Mouse (Mus musculus) c-Kit-positive CD71-negative TER-119-negative erythroid progenitor cells, embryonic 14.5 days (primary cell): Measurements from ENCODE around the gene Taar1.
A peak's percentile ranks its signal among the peaks of the same experiment; 100 is the strongest.

Source experiments
- DNase-seq: peaks from one replicate; pipeline ENCODE4 v3.0.0-alpha.2; 2013; ENCODE audit warnings: low read depth

Taar1 gene

DNA sequence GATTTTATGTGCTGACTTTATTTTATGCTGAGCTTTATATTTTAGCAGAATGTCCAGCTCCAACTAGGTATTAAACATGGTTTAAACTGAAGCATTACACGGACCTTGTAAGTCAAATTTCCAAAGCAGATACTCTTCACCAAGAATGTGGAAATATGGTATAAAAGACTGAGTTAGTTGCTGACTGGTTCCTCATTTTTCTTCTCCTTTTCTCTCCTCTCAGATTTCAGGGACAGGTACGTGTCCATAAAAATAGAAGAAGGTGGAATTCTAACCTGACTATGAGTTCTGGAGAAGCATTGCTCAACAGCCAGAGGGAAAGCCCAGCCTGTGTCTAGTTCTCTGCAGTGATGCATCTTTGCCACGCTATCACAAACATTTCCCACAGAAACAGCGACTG, at the start of gene Taar1:
Gene Taar1, plus strand, starts transcription at position 301 of the 400 bp plus-strand sequence.
- no peak for DNase-seq

DNA sequence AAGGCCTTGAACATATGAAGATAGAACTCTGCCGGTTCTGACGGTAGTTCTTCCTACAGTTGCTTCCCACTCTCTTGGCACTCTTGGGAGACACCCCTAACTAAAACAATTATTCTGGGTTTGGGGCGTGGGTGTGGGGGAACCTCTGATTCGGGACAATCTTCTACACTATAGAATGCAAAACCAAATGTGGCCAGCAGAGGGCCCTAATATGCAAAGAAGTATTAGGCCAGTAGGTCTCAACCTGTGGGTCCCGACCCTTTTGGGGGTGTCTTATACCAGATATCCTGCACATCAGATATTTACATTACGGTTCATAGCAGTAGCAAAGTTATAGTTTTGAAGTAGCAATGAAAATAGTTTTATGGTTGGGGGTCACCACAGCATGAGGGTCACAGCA, 39.5 kb upstream of the Taar1 start:
- DNase-seq, result peak; percentile 33

DNA sequence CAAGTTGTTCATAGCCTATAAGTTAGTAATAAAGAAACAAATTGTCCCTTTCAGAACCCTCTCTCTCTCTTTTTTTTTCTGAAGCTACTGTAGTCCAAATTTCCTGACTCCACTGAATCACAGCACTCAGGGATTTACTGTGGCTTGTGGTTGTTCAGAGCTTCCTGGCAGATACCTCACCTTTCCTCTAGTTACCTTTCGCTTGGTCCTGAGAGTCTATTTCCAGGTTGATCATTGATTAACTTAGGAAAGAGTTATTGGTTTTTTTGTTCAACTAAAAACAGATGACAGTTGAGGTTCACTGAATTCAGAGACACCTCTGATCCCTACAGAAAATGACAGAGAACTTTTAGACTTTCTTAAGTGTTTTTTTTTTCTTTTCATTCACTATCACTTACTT, 35.2 kb upstream of the Taar1 start:
- no peak for DNase-seq

DNA sequence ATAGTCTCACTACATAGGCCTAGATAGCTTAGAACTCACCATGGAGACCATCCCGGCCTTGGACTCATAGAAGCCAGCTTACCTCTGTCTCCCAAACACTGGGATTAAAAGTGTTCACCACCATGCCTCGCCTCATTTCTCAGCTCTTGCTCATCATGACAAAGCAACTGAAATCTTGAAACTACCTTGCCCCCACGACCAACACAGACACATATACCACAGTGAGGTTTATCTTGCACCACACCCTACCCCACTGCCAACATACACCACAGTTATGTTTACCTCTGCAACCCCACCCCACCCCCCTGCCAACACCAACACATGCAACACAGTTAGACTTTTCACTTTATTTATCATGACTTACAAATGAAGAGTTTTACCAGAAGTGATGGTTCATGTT, 34.1 kb upstream of the Taar1 start:
- DNase-seq, result peak; percentile 16

DNA sequence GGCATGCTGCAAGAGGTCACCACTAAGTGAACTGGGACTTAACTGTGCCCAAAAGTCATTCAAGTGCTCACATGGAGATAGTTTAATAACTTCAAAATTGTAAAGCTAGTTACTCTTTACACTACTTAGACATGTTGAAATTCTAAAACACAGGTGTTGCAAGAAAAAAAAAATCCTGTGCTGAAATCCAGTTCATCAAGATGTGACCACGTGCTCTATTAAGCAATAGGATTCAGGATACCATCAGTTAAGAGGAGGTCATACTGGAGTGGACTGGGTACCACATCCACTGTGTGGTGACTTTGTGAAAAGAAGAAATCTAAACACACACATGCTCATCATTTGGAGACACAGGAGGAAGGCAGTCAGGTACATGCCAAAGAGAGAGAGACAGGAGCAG, 27.2 kb upstream of the Taar1 start:
- DNase-seq, result no peak

DNA sequence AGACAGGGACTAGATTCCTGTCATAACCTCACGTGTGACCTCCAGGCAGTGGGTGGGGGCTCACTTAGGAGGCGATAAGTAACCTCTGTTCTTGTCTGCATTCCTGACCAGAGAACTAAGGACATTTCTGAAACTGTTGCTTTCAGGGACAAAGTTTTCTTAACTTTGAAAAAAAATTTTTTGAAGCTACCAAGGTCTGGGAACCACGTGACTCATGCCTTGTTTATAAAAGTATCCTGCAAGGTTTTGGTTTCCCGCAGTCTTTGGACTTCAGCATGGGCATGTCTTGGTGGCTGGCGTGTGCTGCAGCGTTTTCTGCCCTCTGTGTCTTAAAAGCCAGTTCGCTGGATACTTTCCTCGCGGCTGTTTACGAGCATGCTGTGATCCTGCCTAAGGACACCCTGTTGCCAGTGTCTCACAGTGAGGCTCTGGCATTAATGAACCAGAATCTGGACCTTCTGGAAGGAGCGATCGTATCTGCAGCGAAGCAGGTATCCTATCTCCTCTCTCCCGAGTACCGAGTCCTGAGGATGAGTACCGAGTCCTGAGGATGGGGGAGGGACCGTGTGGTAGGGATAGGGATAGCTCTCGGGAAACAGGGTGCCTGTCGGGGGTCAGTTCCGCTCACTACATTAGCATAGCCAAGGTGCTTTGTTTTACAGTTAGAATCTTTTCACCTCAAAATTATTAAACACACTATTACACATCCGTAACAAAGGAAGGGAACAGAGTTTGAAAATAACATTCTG, 25.4 kb upstream of the Taar1 start, which contains the start of gene Vnn1:
Gene Vnn1, plus strand, starts transcription at position 88 of the 749 bp plus-strand sequence.
- no peak for DNase-seq

DNA sequence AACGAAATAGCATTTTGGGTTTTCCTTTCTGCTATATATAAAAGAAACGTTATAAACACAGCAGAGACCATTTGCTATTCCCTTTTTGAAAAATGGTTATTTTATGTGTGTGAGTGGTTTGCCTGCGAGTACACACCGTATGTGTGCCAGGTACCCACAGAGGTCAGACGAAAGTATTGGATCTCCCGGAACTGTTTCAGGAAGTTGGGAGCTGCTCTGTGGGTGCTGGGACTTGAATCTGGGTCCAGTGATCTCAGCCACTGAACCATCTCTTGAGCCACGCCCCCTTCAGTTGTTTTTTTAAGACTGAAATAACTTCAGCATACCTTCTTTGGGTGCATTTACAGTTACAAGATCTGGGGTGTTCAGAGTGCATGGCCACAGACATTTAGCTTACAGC, 24.8 kb upstream of the Taar1 start:
- DNase-seq, result no peak

DNA sequence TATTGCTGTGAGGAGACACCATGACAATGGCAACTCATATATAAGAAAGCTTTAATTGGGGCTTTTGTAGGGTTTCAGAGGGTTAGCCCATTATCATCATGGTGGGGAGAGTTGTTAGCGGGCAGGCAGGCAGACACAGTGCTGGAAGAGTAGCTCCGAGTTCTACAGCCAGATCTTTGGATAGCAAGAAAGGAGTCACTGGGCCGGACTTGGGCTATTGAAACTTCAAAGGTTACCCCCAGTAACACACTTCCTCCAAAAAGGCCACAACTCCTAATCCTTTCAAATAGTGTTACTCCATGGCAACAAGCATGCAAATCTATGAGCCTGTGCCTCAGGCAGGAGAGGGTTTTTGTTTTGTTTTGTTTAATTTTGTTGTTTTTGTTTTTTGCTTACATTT, 19.0 kb upstream of the Taar1 start:
- no peak for DNase-seq

DNA sequence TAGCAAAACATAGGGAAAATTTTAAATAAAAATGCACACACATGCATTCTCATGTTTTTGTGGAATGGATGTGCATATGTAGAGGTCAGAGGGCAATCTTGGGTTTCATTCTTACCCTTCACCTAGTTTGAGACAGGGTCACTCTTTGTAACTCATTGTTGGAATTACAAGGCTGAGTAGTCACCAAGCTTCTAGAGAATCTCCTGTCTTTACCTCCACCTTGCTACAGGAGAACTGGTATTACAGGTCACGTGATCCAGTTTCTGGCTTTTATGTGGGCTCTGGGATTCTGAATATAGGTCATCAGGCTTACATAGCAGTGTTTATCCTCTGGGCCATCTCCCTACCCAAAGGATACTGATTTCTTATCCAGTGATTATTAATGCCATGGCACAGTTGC, 14.5 kb upstream of the Taar1 start:
- no peak for DNase-seq

DNA sequence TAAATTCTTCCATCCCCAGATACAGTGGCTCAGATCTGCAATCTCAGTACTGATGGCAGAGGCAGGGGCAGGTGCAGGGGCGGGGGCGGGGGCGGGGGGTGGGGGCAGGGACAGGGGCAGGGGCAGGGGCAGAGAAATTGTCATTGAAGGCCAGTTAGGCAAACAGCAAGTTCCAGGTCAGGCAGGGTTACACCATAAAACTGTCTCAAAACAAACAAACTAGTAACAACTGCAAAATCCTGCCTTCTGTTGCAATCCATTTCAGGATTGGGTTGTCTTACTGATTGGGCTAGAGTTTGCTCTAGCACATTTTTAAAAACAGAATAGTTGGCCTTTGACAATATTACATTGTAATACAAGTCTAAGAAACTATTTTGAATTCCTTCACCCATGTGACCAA, 2.3 kb downstream of the Taar1 start:
- no peak for DNase-seq

DNA sequence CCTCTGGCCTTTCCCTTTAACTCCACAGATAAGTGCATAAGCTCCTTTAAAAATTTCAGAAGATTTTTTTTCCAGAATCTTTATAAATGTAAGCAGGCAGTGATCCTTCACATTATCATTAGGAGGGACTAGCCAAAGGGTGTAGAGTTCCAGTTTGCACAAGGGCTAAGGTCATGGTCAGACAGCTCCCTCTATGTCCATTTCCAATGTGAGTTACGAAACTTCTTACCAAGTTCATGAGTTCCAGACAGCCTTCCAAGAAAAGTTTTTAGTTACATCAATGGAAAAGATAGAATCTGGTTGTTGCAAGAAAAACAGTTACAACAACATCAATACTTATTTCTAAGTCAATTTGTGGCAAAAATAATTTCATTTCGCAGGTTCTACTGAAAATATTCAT, 3.8 kb downstream of the Taar1 start:
- no peak for DNase-seq

DNA sequence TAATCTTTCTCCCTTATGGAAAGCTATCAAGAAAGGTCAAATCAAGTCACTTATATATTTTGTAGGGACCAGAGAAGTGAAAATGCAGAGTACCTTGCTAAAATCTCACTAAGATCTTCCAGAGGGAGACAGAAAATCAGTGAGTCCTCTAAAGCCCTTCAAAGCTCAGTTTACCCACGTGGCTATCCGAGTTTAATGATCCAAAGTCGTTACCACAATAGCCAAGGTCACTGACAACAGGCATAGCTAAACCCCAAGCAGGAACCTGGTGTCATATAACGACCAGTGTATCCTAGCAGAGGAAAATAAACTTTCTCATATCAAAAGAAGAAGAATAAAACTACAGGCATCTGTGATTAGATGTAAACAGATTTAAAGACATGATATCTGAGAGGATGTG, 17.5 kb downstream of the Taar1 start:
- no peak for DNase-seq

DNA sequence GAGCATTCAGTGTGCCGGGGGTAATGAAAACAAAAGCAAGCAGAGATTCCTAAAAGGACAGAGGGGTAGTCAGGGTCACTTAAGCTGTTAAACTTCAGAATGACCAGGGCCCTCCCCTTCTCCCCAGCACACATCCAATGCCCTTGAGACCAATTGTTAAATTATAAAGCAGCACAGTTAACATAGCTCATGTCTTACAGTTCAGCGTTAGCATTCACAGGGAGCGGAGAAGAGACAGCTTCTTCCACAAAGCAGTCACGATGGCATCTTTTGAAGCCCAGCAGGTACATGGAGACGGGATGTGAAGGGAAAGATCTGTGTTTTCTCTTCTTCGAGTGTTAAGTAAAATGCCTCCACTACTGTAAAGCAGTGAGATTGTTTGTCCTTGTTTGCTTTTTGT, 18.2 kb downstream of the Taar1 start, which contains the start of gene Taar2:
Gene Taar2, plus strand, starts transcription at position 261 of the 400 bp plus-strand sequence.
- no peak for DNase-seq

DNA sequence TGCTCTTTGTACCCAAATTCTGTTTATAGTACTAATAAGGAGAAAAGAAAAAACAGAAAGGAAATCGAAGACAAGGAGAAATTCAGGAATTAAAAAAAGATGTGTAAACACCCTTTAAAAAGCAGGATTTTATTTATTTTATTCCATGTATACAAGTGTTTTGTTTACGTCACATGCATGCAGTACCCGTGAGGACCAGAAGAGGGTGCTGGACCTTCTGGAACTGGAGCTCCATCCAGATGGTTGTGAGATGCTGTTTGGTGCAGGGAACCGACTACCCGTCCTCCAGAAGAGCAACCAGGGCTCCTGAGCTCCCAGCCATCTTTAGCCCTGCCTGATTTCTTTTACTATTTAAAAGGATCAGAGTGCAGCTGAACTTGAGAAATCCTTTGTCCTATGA, 22.3 kb downstream of the Taar1 start:
- DNase-seq, result peak; percentile 12

DNA sequence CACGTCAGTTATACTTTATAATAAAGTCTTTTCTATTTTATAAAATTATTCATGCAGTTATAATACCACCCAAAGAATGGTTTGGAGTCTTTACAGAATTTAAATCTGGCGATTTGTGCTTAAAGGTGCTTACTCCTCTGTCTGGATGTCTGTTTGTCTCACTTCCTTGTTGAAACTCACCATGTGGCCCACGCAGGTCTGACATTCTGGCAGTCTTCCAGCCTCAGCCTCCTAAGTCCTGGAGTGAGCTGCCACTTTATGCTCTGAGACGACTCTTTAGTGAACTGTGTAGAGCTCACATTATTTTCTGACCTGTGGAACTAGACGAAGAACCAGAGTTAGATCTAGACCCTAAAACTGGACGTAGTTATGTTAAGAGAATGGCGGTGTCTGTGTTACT, 27.9 kb downstream of the Taar1 start:
- no peak for DNase-seq

DNA sequence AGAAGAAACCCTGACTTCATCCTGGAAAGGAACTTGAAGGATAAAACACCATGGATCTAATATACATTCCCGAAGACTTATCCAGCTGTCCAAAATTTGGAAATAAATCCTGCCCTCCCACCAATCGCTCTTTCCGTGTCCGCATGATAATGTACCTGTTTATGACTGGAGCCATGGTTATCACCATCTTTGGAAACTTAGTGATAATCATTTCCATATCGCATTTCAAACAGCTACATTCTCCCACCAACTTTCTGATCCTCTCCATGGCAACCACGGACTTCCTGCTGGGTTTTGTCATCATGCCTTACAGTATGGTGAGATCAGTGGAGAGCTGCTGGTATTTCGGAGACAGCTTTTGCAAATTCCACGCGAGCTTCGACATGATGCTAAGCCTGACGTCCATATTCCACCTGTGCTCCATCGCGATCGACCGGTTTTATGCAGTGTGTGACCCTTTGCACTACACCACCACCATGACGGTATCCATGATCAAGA, 29.4 kb downstream of the Taar1 start, which contains the start of gene Taar3:
Gene Taar3, plus strand, starts transcription at position 51 of the 498 bp plus-strand sequence.
- DNase-seq, result no peak

DNA sequence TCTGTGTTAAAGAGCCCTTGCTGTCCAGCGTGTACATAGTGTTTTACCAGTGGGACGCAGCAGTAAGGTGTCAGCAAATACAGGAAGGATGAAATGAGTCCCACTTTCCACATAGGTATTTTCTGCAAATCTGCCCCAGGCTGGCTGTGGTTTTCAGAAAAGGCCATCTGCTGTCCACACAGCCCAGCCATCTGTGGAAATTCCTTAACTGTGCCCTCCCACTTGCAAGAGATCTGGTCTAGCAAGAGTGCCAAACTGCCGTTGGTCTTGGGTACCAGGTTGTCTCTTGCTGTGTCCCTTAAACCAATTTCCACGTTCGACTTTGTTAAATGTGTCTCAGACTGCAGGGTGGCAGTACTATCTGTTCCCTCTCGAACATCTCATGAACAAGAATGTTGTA, 31.6 kb downstream of the Taar1 start:
- no peak for DNase-seq

DNA sequence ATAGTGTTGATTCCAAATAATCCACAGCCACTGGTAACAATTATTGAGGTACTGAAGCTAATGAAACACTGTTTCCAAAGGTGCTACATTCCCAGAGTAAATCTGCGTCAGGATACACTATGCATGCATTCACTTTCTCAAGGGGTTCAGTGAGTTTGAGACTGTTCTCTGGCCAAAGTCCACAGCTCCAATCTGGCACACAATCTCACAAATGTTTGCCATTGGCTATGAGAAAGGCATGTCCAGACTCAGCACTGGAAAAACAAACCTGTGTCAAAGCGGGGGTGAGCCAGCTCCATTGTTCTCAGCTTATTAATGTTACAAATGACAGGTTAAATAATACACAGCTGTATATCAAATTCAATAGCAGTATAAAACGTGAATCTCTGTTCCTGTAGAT, 38.9 kb downstream of the Taar1 start:
- no peak for DNase-seq

DNA sequence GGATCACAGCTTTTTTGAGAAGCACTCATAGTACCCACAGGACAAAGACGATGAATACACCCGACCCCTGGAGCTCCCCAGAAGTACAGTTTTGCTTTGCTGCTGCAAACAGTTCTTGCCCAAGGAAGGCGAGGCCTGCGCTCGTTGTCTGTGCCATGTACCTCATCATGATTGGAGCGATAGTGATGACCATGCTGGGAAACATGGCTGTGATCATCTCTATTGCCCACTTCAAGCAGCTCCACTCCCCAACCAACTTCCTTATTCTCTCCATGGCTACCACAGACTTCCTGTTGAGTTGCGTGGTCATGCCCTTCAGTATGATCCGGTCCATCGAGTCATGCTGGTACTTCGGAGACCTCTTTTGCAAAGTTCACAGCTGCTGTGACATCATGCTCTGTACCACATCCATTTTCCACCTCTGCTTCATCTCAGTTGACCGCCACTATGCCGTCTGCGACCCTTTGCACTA, 40.3 kb downstream of the Taar1 start, which contains the start of gene Taar4:
Gene Taar4, plus strand, starts transcription at position 51 of the 472 bp plus-strand sequence.
- DNase-seq, result no peak

DNA sequence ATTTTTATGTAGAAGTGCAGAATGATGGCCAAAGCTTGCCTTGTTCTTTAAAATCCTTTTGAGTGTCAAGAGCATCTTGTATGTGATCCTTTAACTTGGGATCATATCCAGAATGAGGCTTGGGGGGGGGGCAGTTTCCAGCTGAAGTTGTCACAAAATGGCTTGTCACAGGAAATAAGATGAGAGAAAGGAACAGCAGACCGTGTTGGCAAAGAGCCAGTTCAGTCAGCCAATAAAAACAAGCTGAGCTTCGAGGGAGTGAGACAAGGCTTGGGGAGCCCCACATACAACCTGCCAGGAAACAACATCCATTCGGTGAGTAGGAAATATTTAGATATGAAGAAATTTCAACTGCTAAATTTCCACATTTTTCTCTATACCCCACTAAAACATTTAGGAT, 43.3 kb downstream of the Taar1 start:
- DNase-seq, result no peak

DNA sequence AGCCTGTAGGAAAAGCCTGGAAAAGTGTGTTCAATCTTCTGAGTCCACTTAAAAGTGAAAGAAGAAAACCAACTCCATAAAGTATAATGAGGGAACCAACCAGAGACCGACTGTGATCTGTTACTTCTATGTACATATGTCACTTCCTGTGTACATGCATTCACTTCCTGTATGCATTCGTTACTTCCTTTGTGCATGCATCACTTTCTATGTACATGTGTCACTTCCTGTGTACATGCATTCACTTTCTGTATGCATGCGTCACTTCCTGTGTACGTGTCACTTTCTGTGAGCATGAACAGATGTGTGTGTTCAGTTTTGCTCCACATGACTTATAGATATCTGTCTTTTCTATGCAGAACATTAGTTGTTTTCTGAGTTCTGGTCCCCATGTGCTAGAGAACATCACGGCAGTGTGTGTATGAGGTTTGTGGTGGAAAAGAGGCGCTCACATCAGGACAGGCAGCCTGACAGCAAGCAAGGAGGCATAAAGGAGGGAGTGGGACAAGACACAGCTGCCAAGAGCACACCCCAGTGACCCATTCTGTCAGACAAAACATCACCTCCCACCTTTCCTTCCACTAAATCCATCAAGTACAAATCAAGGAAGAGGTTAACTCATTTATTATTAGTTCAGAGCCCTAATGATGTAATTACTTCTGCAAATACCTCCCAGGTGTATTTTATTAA, 44.9 kb downstream of the Taar1 start:
- DNase-seq, result no peak

DNA sequence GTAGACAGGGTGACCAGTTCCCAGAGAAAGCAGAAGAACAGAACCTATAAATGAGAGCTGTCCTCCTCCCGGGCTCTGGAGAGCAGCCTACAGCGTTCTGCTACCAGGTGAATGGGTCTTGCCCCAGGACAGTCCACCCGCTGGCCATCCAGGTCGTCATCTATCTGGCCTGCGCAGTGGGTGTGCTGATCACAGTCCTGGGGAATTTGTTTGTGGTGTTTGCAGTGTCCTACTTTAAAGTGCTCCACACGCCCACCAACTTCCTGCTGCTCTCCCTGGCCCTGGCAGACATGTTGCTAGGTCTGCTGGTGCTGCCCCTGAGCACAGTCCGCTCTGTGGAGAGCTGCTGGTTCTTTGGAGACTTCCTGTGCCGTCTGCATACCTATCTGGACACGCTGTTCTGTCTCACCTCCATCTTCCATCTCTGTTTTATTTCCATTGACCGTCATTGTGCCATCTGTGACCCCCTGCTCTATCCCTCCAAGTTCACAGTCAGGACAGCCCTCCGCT, 50.6 kb downstream of the Taar1 start, which contains the start of gene Taar5:
Gene Taar5, plus strand, starts transcription at position 51 of the 510 bp plus-strand sequence.
- DNase-seq, result no peak
